In the genomic region with DNA sequence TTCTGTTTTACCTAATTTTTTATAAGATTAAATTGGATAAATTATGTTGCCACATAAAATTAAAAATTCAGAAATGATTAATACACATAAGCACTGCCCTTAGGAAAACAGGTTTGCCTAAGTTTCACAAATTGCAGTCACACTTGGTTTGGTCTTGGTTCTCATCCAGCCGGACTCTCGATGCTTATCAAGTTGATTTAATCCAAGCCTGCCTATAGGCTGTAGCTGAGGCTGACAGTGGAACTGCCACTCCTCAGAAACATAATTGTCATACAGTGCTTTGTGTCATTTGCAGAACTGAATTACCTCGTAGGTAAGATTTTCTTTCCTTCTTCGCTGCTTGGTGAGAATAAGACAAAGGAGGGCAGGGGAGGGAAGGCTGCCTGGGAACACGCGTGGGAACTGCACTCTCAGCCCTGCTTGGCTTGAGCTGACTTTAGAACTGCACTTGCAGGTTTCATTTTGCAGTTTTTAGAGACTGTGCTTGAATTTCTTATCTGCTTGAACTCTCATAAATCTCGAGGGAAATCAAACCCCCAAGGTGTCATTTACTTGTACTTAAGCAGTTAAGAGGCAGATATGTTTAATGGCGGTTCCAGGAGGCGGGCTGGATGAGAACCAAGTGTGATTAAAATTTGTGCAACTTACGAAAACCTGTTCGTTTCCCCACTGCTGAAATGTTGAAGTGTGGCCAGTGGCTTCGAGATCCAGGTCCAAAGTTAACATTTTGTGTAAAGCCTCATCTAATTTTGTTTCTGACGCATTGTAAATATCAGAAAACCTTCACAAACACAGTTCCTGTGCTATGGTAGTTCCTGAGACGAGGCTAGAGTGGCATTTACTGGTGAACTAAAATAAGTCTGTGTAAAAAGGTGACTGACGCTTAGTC, we compare ENCODE assay signal across 14 mouse cellular contexts. TPM values are rescaled to one million over a fixed set of nuclear protein-coding genes. Genes with fewer than 3 reads are reported as not detected.
DNase-seq lines count a peak whose midpoint lies in the region; ATAC-seq and TF ChIP-seq lines count a peak whose summit lies in the region.
"Had no signal": no experiment of that assay in that cellular context is flagged by ENCODE, and none has a peak within 500 bp of the region (broad histone marks: within the 10 kb centered on the region; RNA-seq: fewer than 3 reads in every experiment).

No protein-coding gene starts in this region.

- TF ChIP-seq CTCF in lung, postnatal 0 days (IDR thresholded peaks at IDR 0.05): no peak
- no peak for TF ChIP-seq CTCF in kidney, postnatal 0 days (IDR thresholded peaks at IDR 0.05; ENCODE audit: low read depth)

- no peaks in the 10 kb centered on the region for H3K4me1 ChIP-seq in lung, postnatal 0 days (ENCODE audit: insufficient read depth, low read depth, low read length)
- H3K4me1 ChIP-seq in kidney, postnatal 0 days (replicated peaks; ENCODE audit: insufficient read depth, low read length): no peaks in the 10 kb centered on the region

- H3K4me2 ChIP-seq in lung, postnatal 0 days (replicated peaks; ENCODE audit: low read depth, low read length): peak overlapping the region; percentile 39; the same call in 1 of the 2 replicates
- peak overlapping the region; percentile 37 for H3K4me2 ChIP-seq in kidney, postnatal 0 days (ENCODE audit: low read length)

- no peaks in the 10 kb centered on the region for H3K36me3 ChIP-seq in lung, postnatal 0 days (ENCODE audit: insufficient read depth, low read length)
- H3K36me3 ChIP-seq in kidney, postnatal 0 days (ENCODE audit: insufficient read depth, low read length): peaks cover 5% of the 10 kb centered on the region; the same call in 1 of the 2 replicates

- peak; percentile 30 for DNase-seq in heart, adult 11 months
- no peak for DNase-seq in heart, postnatal 25 days (ENCODE audit: low spot score)
- peak; percentile 35 for DNase-seq in lung, postnatal 0 days (ENCODE audit: low spot score)
- DNase-seq in lung, postnatal 36 days: no peak
- DNase-seq in kidney, postnatal 0 days (ENCODE audit: low spot score): peak; percentile 36
- DNase-seq in cerebellum, adult 18-20 months: no peak
- no peak for DNase-seq in layer of hippocampus, postnatal 14 days (ENCODE audit: low spot score in 2 of 2)
- DNase-seq: cerebellum, postnatal 36 days; heart, adult 18-20 months had no signal

- 52% methylated on average over 15 of the region's 15 CpGs for WGBS in lung, postnatal 0 days
- 34% methylated on average over 15 of the region's 15 CpGs for WGBS in kidney, postnatal 0 days

- no peak overlapping the region for H3K9ac ChIP-seq in lung, postnatal 0 days (replicated peaks; ENCODE audit: low read depth)
- peak overlapping the region; percentile 37; the same call in 1 of the 2 replicates for H3K9ac ChIP-seq in kidney, postnatal 0 days (ENCODE audit: low read depth, low read length)

- no peaks in the 10 kb centered on the region for H3K27me3 ChIP-seq in lung, postnatal 0 days (replicated peaks; ENCODE audit: insufficient read depth, low read length)
- no peaks in the 10 kb centered on the region for H3K27me3 ChIP-seq in kidney, postnatal 0 days (ENCODE audit: insufficient read depth, low read length)

- intact Hi-C loops in heart, postnatal 25 days (cut with DNase I): no loop called here

- peak; percentile 30; the same call in 1 of the 2 replicates for ATAC-seq in lung, postnatal 0 days
- ATAC-seq in kidney, postnatal 0 days (replicated peaks; ENCODE audit: low FRiP score, low read depth): no peak
- no peak for ATAC-seq in granulocyte monocyte progenitor cell, adult 5-6 weeks (replicated peaks; ENCODE audit: poor library complexity, severe bottlenecking)
- ATAC-seq: CD4-positive, CD25-positive, alpha-beta regulatory T cell, adult 4 months; hindbrain, postnatal 0 days had no signal

- H3K4me3 ChIP-seq in lung, postnatal 0 days (ENCODE audit: low read depth, low read length): no peak overlapping the region; the same call in 1 of the 2 replicates
- H3K4me3 ChIP-seq in kidney, postnatal 0 days (replicated peaks; ENCODE audit: low read depth, low read length): no peak overlapping the region
- H3K4me3 ChIP-seq: erythroblast, embryonic 14.5 days had no signal

- peak overlapping the region; percentile 43; the same call in 1 of the 2 replicates for H3K27ac ChIP-seq in lung, postnatal 0 days (ENCODE audit: low read length)
- H3K27ac ChIP-seq in kidney, postnatal 0 days: no peak overlapping the region
- H3K27ac ChIP-seq: hindbrain, postnatal 0 days; macrophage had no signal

- no peaks in the 10 kb centered on the region for H3K9me3 ChIP-seq in lung, postnatal 0 days (ENCODE audit: low read length)
- H3K9me3 ChIP-seq in kidney, postnatal 0 days (replicated peaks; ENCODE audit: low read length): no peaks in the 10 kb centered on the region

- no peak for TF ChIP-seq EP300 in lung, postnatal 0 days (IDR thresholded peaks at IDR 0.05)

RNA-seq across cellular contexts. Expression of a gene that starts 8.7 kb away (rescaled TPM):
- total RNA-seq in heart, postnatal 25 days (2021): 10 to 100 TPM; 26.3 to 27.0 TPM
- 45.5 and 50.3 TPM in 2 replicates for polyA plus RNA-seq in lung, postnatal 0 days (2015; fragmentation: Nextera tagmentation; extraction: Ambion mirVana)
- 49.2 and 49.4 TPM in 2 replicates for polyA plus RNA-seq in kidney, postnatal 0 days (2015; fragmentation: Nextera tagmentation; extraction: Ambion mirVana)
- 50.5 and 63.4 TPM in 2 replicates for total RNA-seq in granulocyte monocyte progenitor cell, adult 5-6 weeks (2014; fragmentation: Nextera tagmentation)
- 35.2 and 39.4 TPM in 2 replicates for total RNA-seq in granulocyte monocyte progenitor cell, adult 5-6 weeks (2017)
- total RNA-seq in layer of hippocampus, postnatal 14 days (2021): 10 to 100 TPM; 42.7 to 45.2 TPM

Comparison
In these comparisons a context has a peak if more than half of its experiments do, and no peak if none do; other contexts are left out.
1. DNase-seq: peak in heart, adult 11 months (single experiment), lung, postnatal 0 days (single experiment) and kidney, postnatal 0 days (single experiment); none in heart, postnatal 25 days (single experiment), lung, postnatal 36 days (single experiment), cerebellum, adult 18-20 months (0 of 2) and layer of hippocampus, postnatal 14 days (0 of 2).